Mouse (Mus musculus) brown adipose tissue, adult 24 weeks (tissue): ENCODE data around the gene Twf2. TPM values are rescaled to one million over a fixed set of nuclear protein-coding genes. Genes with fewer than 3 reads are reported as not detected.

Experiments used
- H3K27ac ChIP-seq: fragments of 200-500 bp; replicated peaks from 2 replicates; pipeline ENCODE4 v1.5.1; 2012; ENCODE audit warnings: low read depth, mild to moderate bottlenecking, low read length
- H3K4me1 ChIP-seq: fragments of 200-500 bp; 2 replicates; pipeline ENCODE4 v1.6.1; 2012; ENCODE audit warnings: low read length, mixed read lengths; ENCODE audit not compliant: control insufficient read depth, insufficient read depth, insufficient read length
- H3K4me3 ChIP-seq: fragments of 200-500 bp; 2 replicates; pipeline ENCODE4 v1.5.1; 2012; ENCODE audit warnings: low read depth, mild to moderate bottlenecking, low read length, moderate library complexity; ENCODE audit not compliant: insufficient read depth
- polyA plus RNA-seq: library from polyadenylated mRNA; stranded (reverse); fragments of >200 nt; gene quantifications from 2 replicates; pipeline ENCODE4 v1.2.4, GENCODE M21; 2012; ENCODE audit not compliant: missing spikeins, insufficient read depth, insufficient read length

The Twf2 gene
- polyA plus RNA-seq, 1 experiment = 13.6 TPM

DNA sequence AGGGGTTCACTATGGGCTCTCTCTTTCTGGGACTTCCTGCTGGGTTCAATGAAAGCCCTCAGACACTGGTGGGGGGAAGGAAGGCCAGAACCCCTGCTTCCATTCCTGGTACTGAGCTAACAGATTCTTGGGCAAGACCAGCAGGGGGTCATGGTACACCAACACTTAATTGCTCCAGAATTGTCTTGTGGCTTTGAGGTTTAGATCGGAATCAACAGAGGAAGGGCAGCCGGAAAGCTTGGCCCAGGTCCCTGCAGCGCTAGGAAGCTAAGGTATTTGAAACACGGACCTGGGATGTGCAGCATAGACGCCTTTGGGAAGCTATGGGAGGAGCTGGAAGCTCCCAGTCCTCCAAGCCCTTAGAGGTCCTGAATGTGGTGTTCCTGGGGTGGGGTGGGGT lies 56.1 kb downstream of the Twf2 start:
- H3K4me3 ChIP-seq = no peak overlapping the region
- H3K27ac ChIP-seq = no peak overlapping the region

GRCm38 (mm10) chr9:106261058-106261457 lies 58.1 kb downstream of the Twf2 start:
- no peak overlapping the region for H3K4me3 ChIP-seq
- no peaks in the 10 kb centered on the region for H3K4me1 ChIP-seq
- no peak overlapping the region; the same call in 1 of the 2 replicates for H3K27ac ChIP-seq

More for the DNA sequence above, 56.1 kb downstream of the Twf2 start:
- no peaks in the 10 kb centered on the region for H3K4me1 ChIP-seq

DNA sequence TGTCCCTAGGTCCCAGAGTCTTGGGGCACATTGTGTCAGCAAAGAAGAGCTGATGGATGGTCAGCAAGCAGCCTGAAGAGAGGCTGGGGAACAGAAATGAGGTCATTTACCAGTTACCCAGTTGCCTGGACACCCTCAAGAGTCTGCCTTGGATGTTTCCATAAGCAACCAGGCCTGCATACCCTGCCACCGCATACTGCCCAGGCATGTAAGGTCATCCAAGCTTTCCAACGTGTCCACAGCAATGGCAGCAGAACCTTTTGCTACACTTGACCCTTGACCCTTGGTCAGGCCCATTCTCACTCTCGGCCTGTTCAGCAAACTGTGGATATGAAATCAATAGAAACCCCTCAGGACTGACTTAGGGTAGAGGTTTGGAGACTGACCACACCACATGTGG lies 58.6 kb downstream of the Twf2 start:
- H3K27ac ChIP-seq = no peak overlapping the region
- H3K4me1 ChIP-seq = no peaks in the 10 kb centered on the region

DNA sequence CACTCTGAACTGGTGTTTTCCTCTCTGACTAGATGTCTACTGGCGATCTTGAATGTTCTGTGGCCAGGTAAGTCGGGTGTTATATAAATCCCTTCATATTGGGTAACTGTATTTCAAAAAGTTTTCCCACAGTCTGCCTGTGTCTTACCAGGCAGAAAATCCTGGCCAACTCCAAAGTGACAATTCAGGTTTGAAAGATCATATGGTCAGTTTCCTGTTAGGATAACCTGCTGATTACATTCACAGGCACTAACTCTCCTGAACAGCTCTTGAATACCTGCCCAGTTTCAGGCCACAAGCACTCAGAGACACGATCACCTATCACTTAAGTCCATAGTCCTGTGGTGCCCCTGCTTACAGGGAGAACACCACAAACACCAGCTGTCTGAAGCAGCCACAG lies 59.2 kb downstream of the Twf2 start:
- H3K4me1 ChIP-seq = no peaks in the 10 kb centered on the region; the same call in 1 of the 2 replicates
- no peak overlapping the region for H3K27ac ChIP-seq
- no peak overlapping the region for H3K4me3 ChIP-seq

More for the DNA sequence above, 58.6 kb downstream of the Twf2 start:
- H3K4me3 ChIP-seq = no peak overlapping the region

DNA sequence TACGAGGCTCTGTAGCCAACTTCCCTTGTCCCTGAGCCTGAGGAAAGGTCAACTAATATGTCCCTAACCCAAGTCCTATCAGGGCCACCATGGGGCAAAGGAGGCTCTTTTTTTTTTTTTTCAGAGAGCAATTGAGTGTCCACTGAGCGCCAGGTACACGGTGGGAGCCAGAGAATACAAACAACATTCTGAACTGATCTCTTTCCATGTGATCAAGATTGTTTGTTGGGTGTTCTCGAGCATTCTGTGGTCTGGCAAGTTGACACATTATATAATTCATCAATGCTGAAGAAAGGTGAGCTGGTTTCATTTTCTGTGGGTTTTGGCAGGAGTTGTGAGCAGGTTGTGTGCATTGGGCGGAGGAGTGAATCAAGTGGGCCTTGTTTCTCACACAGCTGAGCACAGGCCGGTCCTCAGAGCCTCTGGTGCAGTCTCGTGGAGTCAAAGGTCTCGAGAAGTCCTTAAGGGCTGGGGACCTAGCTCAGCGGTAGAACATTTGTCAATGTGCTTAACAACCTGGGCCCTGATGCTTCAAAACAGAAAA lies 60.5 kb downstream of the Twf2 start:
- Histone ChIP-seq H3K4me1 (peaks cover 2% of the 10 kb centered on the region; the same call in 1 of the 2 replicates), H3K4me3 (no peak overlapping the region), H3K27ac (no peak overlapping the region)

Other genes starting within 250 kb of the Twf2 start
- not detected in 2 replicates for gene Col6a5, start 242.5 kb upstream of the Twf2 start, polyA plus RNA-seq
- not detected in 2 replicates for gene Col6a4, start 106.3 kb upstream of the Twf2 start, polyA plus RNA-seq
- 1.3 and 2.2 TPM in 2 replicates for gene Glyctk, start 45.0 kb upstream of the Twf2 start, polyA plus RNA-seq
- 19.7 and 20.3 TPM in 2 replicates for gene Wdr82, start 32.2 kb upstream of the Twf2 start, polyA plus RNA-seq
- 104 and 137 TPM in 2 replicates for gene Ppm1m, start 3.4 kb upstream of the Twf2 start, polyA plus RNA-seq
- 0.48 and 0.88 TPM in 2 replicates for gene Tlr9, start 19.5 kb downstream of the Twf2 start, polyA plus RNA-seq
- 452 and 504 TPM in 2 replicates for gene Alas1, start 45.5 kb downstream of the Twf2 start, polyA plus RNA-seq
- gene Poc1a, start 78.0 kb downstream of the Twf2 start, polyA plus RNA-seq = 9.4 and 12.7 TPM in 2 replicates
- gene Dusp7, start 165.5 kb downstream of the Twf2 start, polyA plus RNA-seq = 17.5 and 21.8 TPM in 2 replicates
- 143 and 152 TPM in 2 replicates for gene Rpl29, start 226.3 kb downstream of the Twf2 start, polyA plus RNA-seq
- gene Acy1, start 235.2 kb downstream of the Twf2 start, polyA plus RNA-seq = 3.6 and 6.1 TPM in 2 replicates
- 21.5 and 26.4 TPM in 2 replicates for gene Abhd14b, start 244.4 kb downstream of the Twf2 start, polyA plus RNA-seq
- 12.8 and 12.9 TPM in 2 replicates for gene Abhd14a, start 244.6 kb downstream of the Twf2 start, polyA plus RNA-seq